Mouse (Mus musculus): Measurements from ENCODE around the gene Ezr.

DNA sequence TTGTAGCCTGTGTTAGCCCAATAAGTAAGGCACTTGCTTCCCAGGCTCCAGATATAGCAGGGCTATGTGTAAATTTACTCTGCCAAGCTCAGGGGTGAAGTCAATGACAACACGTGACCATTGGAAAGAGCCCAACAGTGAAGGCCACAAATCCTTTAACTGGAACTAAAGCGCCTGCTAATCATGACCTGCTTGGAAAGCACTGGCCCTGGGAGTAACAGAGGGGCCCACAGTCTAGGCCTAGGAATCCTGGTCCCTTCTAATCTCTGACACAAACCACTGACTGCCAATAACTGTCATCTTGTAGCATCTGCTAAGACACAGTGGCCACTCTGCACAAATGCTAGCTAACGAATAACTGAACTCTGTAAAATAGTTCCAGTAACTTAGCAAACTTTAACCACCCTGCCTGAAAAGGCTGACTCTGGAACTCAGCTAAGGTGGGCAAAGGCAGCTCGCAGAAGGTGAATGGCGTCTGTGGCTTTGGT, 14.2 kb downstream of the Ezr start:
- TF ChIP-seq CTCF (IDR thresholded peaks at IDR 0.05; ENCODE audit: insufficient read depth, low read depth, low read length), result no peak
- TF ChIP-seq POLR2A (IDR thresholded peaks at IDR 0.05; ENCODE audit: insufficient read depth, low read depth, low read length), result no peak

Measured in olfactory bulb, adult 2 months (tissue).